Mouse (Mus musculus) kidney, embryonic 15.5 days (tissue): ENCODE results near the gene Zc3h12c. TPM values are rescaled to one million over a fixed set of nuclear protein-coding genes. Genes with fewer than 3 reads are reported as not detected.

Experiments used
- ATAC-seq: fragments of 200-750 bp; cut with Nextera tagmentation; replicated peaks from 2 replicates; pipeline ENCODE4 v1.8.0; 2017; ENCODE audit warnings: moderate TSS enrichment; ENCODE audit not compliant: low FRiP score
- H3K27ac ChIP-seq: fragments of 300-500 bp; sonication (generic); 2 replicates; pipeline ENCODE4 v1.5.1; 2015; ENCODE audit warnings: mild to moderate bottlenecking, inconsistent platforms
- H3K27me3 ChIP-seq: fragments of 300-500 bp; sonication (generic); 2 replicates; pipeline ENCODE4 v1.6.1; 2015; ENCODE audit warnings: inconsistent platforms
- H3K36me3 ChIP-seq: fragments of 300-500 bp; sonication (generic); 2 replicates; pipeline ENCODE4 v1.6.1; 2015; ENCODE audit warnings: inconsistent platforms
- H3K4me1 ChIP-seq: fragments of 300-500 bp; sonication (generic); 2 replicates; pipeline ENCODE4 v1.6.1; 2015; ENCODE audit warnings: inconsistent platforms
- H3K4me2 ChIP-seq: fragments of 300-500 bp; sonication (generic); 2 replicates; pipeline ENCODE4 v1.6.1; 2015; ENCODE audit warnings: moderate library complexity, mild to moderate bottlenecking, inconsistent platforms
- H3K4me3 ChIP-seq: fragments of 300-500 bp; sonication (generic); replicated peaks from 2 replicates; pipeline ENCODE4 v1.5.1; 2015; ENCODE audit warnings: mild to moderate bottlenecking, inconsistent platforms
- H3K9ac ChIP-seq: fragments of 300-500 bp; sonication (generic); 2 replicates; pipeline ENCODE4 v1.6.1; 2015; ENCODE audit warnings: mild to moderate bottlenecking, inconsistent platforms
- H3K9me3 ChIP-seq: fragments of 300-500 bp; sonication (generic); replicated peaks from 2 replicates; pipeline ENCODE4 v1.6.1; 2016; ENCODE audit warnings: inconsistent platforms
- WGBS: fragments of 180-500 bp; shearing (Covaris S2); methylation state at CpG from one replicate; pipeline ENCODE4 v1.1.7; 2015; ENCODE audit warnings: mixed read lengths; 5-methylcytosine and 5-hydroxymethylcytosine counted together
- polyA plus RNA-seq: library from polyadenylated mRNA; unstranded; fragments of >200 nt; fragmentation: Nextera tagmentation; extraction: Ambion mirVana; gene quantifications from 2 replicates; pipeline ENCODE4 v1.2.1, GENCODE M21; 2015

The Zc3h12c gene
- polyA plus RNA-seq, 1 experiment from 2014 or later, result 3.5 TPM

DNA sequence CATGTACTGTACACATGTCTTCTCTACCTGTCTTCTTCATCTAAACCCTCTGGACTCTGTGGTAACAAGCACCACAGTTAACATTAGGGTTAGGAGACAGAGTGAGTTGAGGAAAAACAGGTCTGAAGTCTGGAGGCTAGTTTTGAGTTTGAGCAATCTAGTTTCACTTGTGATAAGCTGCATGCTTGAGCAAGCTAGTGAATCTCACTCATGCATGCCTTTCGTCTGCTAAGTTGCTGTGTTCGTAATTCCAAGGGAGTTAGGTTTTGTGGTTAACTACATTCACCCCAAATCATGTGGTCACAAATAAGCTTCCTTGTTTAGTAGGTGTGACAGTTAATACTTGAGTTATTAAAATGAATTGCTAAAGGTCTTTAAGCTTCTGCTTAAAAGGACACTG, 13.0 kb upstream of the Zc3h12c start:
- Histone ChIP-seq H3K4me3 (no peak overlapping the region), H3K27me3 (no peaks in the 10 kb centered on the region), H3K27ac (no peak overlapping the region), H3K36me3 (no peaks in the 10 kb centered on the region), H3K9me3 (no peaks in the 10 kb centered on the region), H3K9ac (no peak overlapping the region), H3K4me1 (no peaks in the 10 kb centered on the region), H3K4me2 (no peak overlapping the region)
- ATAC-seq, result no peak
- 60% methylated on average over 2 of the region's 2 CpGs for WGBS

DNA sequence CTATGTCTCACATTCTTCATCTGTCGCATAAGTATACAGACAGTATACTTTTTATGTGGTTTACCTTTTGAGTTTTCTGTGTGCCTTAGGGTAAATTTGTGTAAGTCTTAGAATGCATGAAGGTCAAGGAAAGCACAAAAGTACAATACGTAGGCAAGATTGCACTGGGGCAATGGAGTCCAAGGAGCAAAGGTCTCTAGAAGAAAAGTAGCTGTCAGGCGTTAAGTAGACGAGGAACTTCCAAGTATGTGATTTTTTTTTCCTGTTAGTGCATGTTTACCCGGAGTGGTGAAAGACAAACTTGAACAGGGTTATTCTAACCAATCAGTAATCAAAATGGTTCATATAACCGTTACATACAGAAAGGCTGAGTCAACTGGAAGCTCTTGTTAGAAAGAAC, 12.5 kb upstream of the Zc3h12c start:
- Histone ChIP-seq H3K4me3 (no peak overlapping the region), H3K9ac (no peak overlapping the region), H3K27ac (no peak overlapping the region), H3K4me2 (no peak overlapping the region), H3K9me3 (no peaks in the 10 kb centered on the region), H3K36me3 (no peaks in the 10 kb centered on the region), H3K27me3 (no peaks in the 10 kb centered on the region), H3K4me1 (no peaks in the 10 kb centered on the region)
- 80% methylated on average over 6 of the region's 6 CpGs for WGBS
- no peak for ATAC-seq

DNA sequence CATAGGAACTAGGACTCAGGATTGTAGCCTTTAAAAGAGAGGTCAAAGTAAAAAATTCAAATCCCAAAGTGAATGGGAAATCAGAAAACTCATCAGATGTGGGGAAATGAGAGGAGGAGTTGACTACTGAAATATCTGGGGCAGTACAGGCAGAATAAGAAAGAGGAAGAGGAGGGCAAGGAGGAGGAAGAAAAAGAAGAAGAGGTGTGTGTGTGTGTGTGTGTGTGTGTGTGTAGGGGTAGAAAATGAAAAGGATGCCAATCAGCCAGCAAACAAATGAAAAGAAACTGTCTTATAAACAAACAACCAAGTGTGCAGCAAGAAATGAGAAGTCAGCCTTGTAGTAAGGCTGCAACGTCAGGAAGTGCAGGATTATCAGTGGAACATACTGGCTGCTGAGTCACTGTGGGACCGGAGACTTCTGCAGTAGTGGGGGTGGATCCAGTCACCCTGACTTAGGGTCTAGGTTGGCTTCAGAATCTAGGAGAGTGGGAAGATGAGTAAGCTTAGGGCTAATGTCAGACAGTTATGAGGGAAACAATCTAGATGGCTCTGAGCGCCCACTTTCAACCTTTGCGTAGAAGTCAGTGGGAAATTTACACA, 7.0 kb upstream of the Zc3h12c start:
- Histone ChIP-seq H3K27ac (no peak overlapping the region), H3K36me3 (no peaks in the 10 kb centered on the region), H3K4me1 (no peaks in the 10 kb centered on the region), H3K9ac (no peak overlapping the region), H3K4me3 (no peak overlapping the region), H3K27me3 (peaks cover 7% of the 10 kb centered on the region; the same call in 1 of the 2 replicates), H3K4me2 (no peak overlapping the region), H3K9me3 (no peaks in the 10 kb centered on the region)
- ATAC-seq, result no peak
- WGBS, result 81% methylated on average over 4 of the region's 4 CpGs

DNA sequence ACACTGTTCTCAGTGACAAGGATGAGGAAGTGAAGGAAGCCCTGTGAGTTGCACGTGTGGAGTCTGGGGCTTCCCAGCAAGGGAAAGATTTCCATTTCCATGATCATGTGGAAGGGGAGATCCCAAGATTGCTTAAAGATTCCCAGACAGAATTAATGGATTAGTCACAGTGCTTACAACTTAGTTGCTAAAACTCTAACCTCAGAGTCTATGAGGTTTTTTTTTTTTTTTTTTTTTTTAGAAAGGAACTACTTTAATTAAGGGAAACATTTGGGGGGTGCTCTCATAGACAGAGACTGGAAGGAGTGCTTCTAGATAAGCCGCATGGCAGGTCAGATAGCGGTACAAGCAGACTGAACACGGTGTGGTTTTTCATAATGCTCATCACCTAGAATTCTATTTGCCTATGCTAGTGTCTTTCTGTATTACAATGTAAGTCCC, 6.3 kb upstream of the Zc3h12c start:
- Histone ChIP-seq H3K36me3 (no peaks in the 10 kb centered on the region), H3K9ac (no peak overlapping the region), H3K4me1 (no peaks in the 10 kb centered on the region), H3K27me3 (peaks cover 13% of the 10 kb centered on the region; the same call in 1 of the 2 replicates), H3K27ac (no peak overlapping the region), H3K4me2 (no peak overlapping the region), H3K9me3 (no peaks in the 10 kb centered on the region), H3K4me3 (no peak overlapping the region)
- WGBS, result 82% methylated on average over 4 of the region's 4 CpGs
- ATAC-seq, result no peak

DNA sequence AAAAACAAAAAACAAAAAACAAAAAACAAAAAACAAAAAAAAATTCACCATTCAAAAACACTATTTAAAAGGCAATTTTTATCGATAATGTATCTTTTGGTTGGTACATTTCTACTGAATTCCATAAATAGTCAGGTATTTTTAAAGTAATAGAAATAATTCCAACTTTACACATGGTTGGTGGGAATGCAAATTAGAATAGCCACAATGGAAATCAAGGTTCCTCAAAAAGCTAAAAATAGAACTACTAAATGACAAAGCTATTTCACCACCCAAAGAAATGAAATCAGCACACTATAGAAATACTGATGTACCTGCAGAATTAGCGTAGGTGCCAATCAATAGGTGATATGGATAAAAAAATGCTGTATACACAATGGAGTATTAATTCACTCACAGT, 5.6 kb upstream of the Zc3h12c start:
- Histone ChIP-seq H3K4me2 (no peak overlapping the region), H3K4me3 (no peak overlapping the region), H3K9me3 (no peaks in the 10 kb centered on the region), H3K27me3 (peaks cover 19% of the 10 kb centered on the region; the same call in 1 of the 2 replicates), H3K9ac (no peak overlapping the region), H3K27ac (no peak overlapping the region), H3K36me3 (no peaks in the 10 kb centered on the region), H3K4me1 (peaks cover 5% of the 10 kb centered on the region)
- 97% methylated on average over 2 of the region's 2 CpGs for whole genome bisulfite sequencing
- no peak for ATAC-seq

DNA sequence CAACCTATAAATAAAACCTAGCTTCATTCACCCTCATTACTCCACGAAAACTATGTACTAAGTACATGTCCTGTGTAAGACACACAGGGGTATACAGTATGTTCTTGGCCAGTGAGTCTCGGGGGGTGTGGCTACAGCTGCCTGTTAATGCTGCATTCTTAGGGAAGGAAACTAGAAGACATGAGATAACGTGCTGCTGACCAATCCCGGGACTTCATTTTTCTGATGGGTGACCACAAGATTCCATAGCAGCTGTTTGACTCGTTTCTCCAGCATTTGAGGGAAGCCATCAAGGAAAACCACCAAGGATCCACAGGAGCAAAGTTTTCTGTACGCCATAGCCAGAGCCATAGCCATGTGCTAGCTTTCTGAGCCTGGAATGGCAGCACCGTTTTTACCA, 4.2 kb upstream of the Zc3h12c start:
- no peak for ATAC-seq
- H3K9me3 ChIP-seq, result no peaks in the 10 kb centered on the region
- peaks cover 7% of the 10 kb centered on the region for H3K4me1 ChIP-seq
- H3K27ac ChIP-seq, result no peak overlapping the region
- H3K9ac ChIP-seq, result no peak overlapping the region
- no peak overlapping the region for H3K4me3 ChIP-seq
- H3K4me2 ChIP-seq, result no peak overlapping the region
- WGBS, result 64% methylated on average over 7 of the region's 7 CpGs
- H3K36me3 ChIP-seq, result no peaks in the 10 kb centered on the region
- peaks cover 19% of the 10 kb centered on the region; the same call in 1 of the 2 replicates for H3K27me3 ChIP-seq

DNA sequence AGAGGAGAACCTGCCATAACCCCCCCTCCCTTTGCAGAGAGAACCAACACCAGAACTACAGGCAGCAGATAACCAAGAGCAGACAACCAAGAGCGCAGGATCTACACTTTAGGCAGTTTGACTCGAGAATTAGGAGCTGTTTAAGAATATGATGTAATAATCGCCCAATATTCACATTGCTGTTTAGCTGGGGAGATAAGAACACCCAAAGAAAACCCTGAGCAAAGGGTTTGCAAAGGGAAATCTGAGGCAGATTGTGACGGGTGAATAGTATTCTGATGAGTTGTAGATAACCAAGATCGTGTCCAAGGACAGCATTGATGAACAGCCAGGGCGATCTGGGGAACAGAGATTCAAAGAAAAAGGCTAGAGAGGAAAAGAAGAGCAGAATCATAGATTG, 2.3 kb upstream of the Zc3h12c start:
- Histone ChIP-seq H3K4me2 (no peak overlapping the region), H3K36me3 (no peaks in the 10 kb centered on the region), H3K27me3 (peaks cover 19% of the 10 kb centered on the region; the same call in 1 of the 2 replicates), H3K4me3 (no peak overlapping the region), H3K4me1 (peaks cover 15% of the 10 kb centered on the region), H3K9ac (no peak overlapping the region), H3K27ac (no peak overlapping the region), H3K9me3 (no peaks in the 10 kb centered on the region)
- ATAC-seq, result no peak
- WGBS, result 83% methylated on average over 6 of the region's 6 CpGs

DNA sequence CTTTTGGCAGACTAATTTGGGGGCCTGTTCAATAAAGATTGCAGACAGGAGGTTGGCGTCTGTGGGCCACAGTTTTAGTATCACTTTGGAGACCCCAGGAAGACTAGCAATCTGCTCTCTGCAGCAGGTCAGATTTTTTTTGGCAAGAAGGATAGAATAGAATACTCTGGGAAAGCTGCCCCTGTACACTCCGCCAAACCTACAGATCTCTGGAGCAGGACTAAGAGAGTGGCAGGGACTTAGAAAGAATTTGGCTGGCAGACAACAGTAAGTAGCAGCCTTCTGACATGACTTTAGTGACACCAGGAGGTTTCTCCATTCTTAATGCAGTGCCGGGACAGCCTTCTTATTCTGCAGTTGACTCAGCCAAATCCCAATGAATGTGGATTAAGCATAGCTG, 1.8 kb upstream of the Zc3h12c start:
- Histone ChIP-seq H3K36me3 (no peaks in the 10 kb centered on the region), H3K9ac (no peak overlapping the region), H3K4me3 (no peak overlapping the region), H3K4me2 (no peak overlapping the region), H3K27me3 (peaks cover 19% of the 10 kb centered on the region; the same call in 1 of the 2 replicates), H3K27ac (no peak overlapping the region), H3K4me1 (peaks cover 15% of the 10 kb centered on the region), H3K9me3 (no peaks in the 10 kb centered on the region)
- ATAC-seq, result no peak
- 87% methylated on average over 3 of the region's 3 CpGs for WGBS

DNA sequence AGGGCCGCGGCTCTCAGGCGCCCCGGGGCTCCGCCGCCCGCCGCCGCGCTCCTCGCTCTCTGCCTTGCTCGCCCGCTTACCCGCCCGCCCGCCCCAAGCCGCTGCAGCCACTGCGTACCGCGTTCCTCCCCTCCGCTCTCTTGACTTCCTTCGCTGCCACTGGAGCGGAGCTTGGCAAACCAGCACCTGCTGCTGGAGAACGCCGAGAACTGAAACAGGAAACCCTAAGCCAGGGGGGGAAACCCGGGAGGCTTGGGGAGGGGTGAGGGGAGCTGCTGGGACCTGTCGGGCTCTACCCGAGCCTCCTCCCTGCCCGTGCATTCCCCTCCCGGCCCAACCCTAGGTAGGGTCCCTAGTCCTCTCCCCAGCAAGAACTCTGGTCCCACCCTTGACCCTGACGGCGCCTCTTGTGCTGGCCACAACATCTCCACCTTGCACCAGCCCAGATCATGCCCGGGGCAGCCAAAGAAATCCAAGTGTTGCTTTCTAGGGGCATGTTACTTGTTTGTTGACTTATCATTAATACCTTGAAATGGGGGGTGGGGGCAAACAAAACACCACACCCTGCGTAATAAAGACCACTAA, 406 bp upstream of the Zc3h12c start:
- ATAC-seq, result peak; percentile 89
- H3K4me2 ChIP-seq, result peak overlapping the region; percentile 74
- no peaks in the 10 kb centered on the region for H3K36me3 ChIP-seq
- no peaks in the 10 kb centered on the region for H3K9me3 ChIP-seq
- H3K27me3 ChIP-seq, result peaks cover 19% of the 10 kb centered on the region; the same call in 1 of the 2 replicates
- WGBS, result under 1% methylated on average over 28 of the region's 34 CpGs
- peak overlapping the region; percentile 94 for H3K9ac ChIP-seq
- peak overlapping the region; percentile 92 for H3K4me3 ChIP-seq
- H3K27ac ChIP-seq, result peak overlapping the region; percentile 95
- H3K4me1 ChIP-seq, result peaks cover 18% of the 10 kb centered on the region

DNA sequence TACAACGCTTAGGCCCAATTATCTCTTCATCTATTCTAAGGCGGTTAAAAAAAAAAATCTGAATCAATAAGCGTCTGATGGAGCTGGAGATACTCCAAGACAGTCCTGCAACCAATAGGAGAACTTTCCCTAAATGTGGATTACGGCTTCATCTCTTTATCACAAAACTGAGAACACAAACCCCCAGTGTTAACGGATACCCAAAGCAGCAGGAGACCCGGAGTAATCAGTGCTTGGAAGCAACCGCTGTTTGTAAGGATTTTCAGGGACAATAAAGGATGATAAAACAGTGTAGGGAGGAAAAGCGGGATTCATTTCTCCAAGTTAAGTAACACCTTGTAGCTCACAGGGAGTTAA, 888 bp downstream of the Zc3h12c start:
- H3K4me1 ChIP-seq, result peaks cover 18% of the 10 kb centered on the region
- no peaks in the 10 kb centered on the region for H3K36me3 ChIP-seq
- peak overlapping the region; percentile 94 for H3K9ac ChIP-seq
- peak overlapping the region; percentile 95 for H3K27ac ChIP-seq
- peak overlapping the region; percentile 74 for H3K4me2 ChIP-seq
- no peaks in the 10 kb centered on the region for H3K9me3 ChIP-seq
- ATAC-seq, result no peak
- peaks cover 19% of the 10 kb centered on the region; the same call in 1 of the 2 replicates for H3K27me3 ChIP-seq
- H3K4me3 ChIP-seq, result peak overlapping the region; percentile 92
- WGBS, result 6% methylated on average over 8 of the region's 8 CpGs

DNA sequence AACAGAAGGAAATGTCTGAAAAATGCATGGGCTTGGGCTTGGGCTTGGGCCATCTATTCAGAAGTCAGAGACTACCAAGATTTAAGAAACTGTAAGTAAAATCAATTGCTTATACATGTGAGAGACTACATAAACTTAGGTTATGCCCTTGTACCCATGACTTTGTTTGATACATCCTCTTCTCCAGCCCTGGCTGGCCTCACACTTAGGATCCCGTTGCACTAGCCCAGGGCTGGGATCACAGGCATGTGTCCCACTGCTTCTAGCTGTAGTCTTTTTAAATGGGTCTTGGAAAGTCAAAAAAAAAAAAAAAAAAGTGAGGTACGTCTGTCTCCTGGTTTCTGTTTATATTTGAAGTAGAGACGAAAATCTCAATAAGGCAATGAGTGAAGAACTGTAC, 1.3 kb downstream of the Zc3h12c start:
- 15% methylated on average over 3 of the region's 3 CpGs for WGBS
- H3K9ac ChIP-seq, result no peak overlapping the region; the same call in 1 of the 2 replicates

DNA sequence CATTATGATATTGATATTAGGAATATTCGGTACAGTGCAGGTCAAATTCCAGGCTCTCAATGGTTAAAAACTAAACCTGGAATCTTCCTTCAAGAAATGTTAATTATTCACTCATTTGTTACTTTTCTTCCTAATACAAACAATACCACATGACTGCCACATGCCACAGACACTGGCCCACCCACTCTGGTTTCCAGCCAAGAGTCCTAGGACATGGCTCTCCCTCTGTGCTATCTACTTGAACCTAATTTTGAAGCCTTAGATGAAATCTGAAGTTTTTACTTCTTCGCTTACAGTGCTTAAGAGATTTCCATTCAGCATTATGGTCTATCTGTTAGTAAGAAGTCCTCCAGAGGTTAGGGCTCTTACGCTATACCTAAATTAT, 2.7 kb downstream of the Zc3h12c start:
- ATAC-seq, result no peak
- Histone ChIP-seq H3K9me3 (no peaks in the 10 kb centered on the region), H3K4me2 (no peak overlapping the region), H3K4me3 (no peak overlapping the region), H3K27me3 (peaks cover 15% of the 10 kb centered on the region; the same call in 1 of the 2 replicates), H3K36me3 (no peaks in the 10 kb centered on the region), H3K27ac (no peak overlapping the region), H3K9ac (no peak overlapping the region), H3K4me1 (peaks cover 18% of the 10 kb centered on the region)
- 88% methylated on average over 3 of the region's 3 CpGs for WGBS

More for the DNA sequence above, 1.3 kb downstream of the Zc3h12c start:
- ATAC-seq, result no peak
- H3K27me3 ChIP-seq, result peaks cover 19% of the 10 kb centered on the region; the same call in 1 of the 2 replicates
- peaks cover 18% of the 10 kb centered on the region for H3K4me1 ChIP-seq
- no peaks in the 10 kb centered on the region for H3K9me3 ChIP-seq
- peak overlapping the region; percentile 92 for H3K4me3 ChIP-seq
- no peak overlapping the region for H3K27ac ChIP-seq
- no peaks in the 10 kb centered on the region for H3K36me3 ChIP-seq
- H3K4me2 ChIP-seq, result peak overlapping the region; percentile 74
